8 mouse cellular contexts compared by ENCODE assay signal in the genomic region with DNA sequence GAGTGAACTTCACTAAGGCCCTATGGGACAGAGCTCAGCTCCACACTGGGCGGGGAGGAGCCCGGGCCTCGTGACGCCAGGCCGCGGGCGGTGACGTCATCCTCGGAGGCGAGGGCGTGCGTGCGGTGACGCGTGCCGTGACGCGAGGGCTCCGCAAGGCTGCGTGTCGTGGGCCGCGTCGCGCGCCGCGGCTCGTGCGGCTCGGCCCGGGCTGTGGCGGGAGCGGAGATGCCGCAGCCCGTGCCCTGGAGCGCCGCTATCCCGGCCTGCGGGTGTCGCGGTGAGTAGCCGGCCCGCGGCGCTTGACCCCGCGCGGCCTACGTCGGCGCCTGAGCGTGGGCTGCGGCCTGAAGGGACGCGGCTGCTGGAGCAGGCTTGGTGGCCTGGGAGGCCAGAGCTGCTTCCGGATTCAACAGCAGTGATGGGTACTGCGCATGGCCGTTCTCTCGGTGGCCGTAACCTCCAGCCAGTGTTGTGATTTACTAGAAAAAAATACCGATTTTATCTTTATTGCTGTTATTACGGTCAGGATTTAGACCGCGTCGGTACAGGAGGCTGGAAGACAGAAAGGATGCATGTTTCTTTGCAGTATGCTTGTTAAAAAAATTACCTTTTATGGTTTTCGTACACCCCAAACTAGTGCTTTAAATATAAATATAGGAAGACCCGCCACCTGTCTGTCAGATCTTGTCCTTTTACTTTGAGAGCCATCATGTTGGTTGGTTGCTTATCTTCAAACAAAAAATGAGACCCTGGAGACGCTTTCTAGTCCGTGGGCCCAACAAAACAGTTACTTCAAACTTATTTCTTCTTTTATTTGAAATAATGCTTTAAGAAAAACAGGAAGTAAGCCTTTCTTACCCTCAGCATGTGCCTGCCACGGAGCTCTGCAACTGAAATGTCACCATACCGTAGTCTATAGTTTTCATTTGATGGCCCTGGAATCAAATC. TPM values are rescaled to one million over a fixed set of nuclear protein-coding genes. Genes with fewer than 3 reads are reported as not detected.
DNase-seq lines count a peak whose midpoint lies in the region; ATAC-seq lines count a peak whose summit lies in the region.

Gene E130116L18Rik (minus strand): TSS at position 402 of the 951 bp plus-strand sequence.

- peak within 1 kb of the TSS; percentile 90 for H3K9ac ChIP-seq in intestine, embryonic 16.5 days (ENCODE audit: low read depth, low read length)

- 2% methylated on average over 72 of the region's 72 CpGs for WGBS in intestine, embryonic 16.5 days

- peak; percentile 90 to 94 for DNase-seq in adrenal gland, adult 18-20 months (ENCODE audit: low spot score in 2 of 2)
- DNase-seq in embryo, embryonic 10.5 days (ENCODE audit: low spot score) = peak; percentile 86
- DNase-seq in gastrocnemius, postnatal 4 days (ENCODE audit: low spot score in 2 of 2) = peak; percentile 82 to 88
- peak; percentile 92 to 94 for DNase-seq in left cerebral cortex, postnatal 25 days (ENCODE audit: low spot score in 2 of 2)
- DNase-seq in mesoderm, embryonic 11.5 days (ENCODE audit: low read depth, low spot score) = peak; percentile 93
- peak; percentile 94 for DNase-seq in right cerebral cortex, postnatal 25 days
- peak; percentile 78 to 83 for DNase-seq in urinary bladder, postnatal 36 days (ENCODE audit: low spot score in 2 of 2)

- H3K27me3 ChIP-seq in intestine, embryonic 16.5 days (replicated peaks; ENCODE audit: control insufficient read depth, insufficient read depth, low read length) = no peaks in the 10 kb centered on the region

- no peaks in the 10 kb centered on the region for H3K9me3 ChIP-seq in intestine, embryonic 16.5 days (ENCODE audit: control insufficient read depth, low read length)

- peak within 1 kb of the TSS; percentile 89 for H3K27ac ChIP-seq in intestine, embryonic 16.5 days (ENCODE audit: low read length)

- peaks cover 4% of the 10 kb centered on the region for H3K4me1 ChIP-seq in intestine, embryonic 16.5 days (ENCODE audit: control insufficient read depth, insufficient read depth, low read length)

- H3K4me2 ChIP-seq in intestine, embryonic 16.5 days (ENCODE audit: low read depth, low read length) = peak within 1 kb of the TSS; percentile 61

- ATAC-seq in intestine, embryonic 16.5 days = peak; percentile 99

- peak within 1 kb of the TSS; percentile 71 for H3K4me3 ChIP-seq in intestine, embryonic 16.5 days (ENCODE audit: low read length)

- intact Hi-C loops in left cerebral cortex, postnatal 25 days (cut with DNase I) = no loop called here

- H3K36me3 ChIP-seq in intestine, embryonic 16.5 days (ENCODE audit: control insufficient read depth, insufficient read depth, low read length) = no peaks in the 10 kb centered on the region

RNA-seq across cellular contexts. Expression of gene E130116L18Rik, which starts in this region (rescaled TPM):
- not detected for total RNA-seq in adrenal gland, adult 18-20 months (2021)
- not detected for total RNA-seq in gastrocnemius, postnatal 4 days (2021)
- polyA plus RNA-seq in intestine, embryonic 16.5 days (2015; fragmentation: Nextera tagmentation; extraction: Ambion mirVana) = not detected in 2 replicates
- not detected for total RNA-seq in left cerebral cortex, postnatal 25 days (2021)

Comparison
In these comparisons a context has a peak if more than half of its experiments do, and no peak if none do; other contexts are left out.
1. Peak in every context shown above with its lines: DNase-seq, ATAC-seq, H3K4me3 ChIP-seq and H3K27ac ChIP-seq.
2. Peak in DNase-seq in adrenal gland, adult 18-20 months; RNA of the gene not detected or under 1 TPM.
3. Peak in DNase-seq in gastrocnemius, postnatal 4 days; RNA of the gene not detected or under 1 TPM.
4. Peak in ATAC-seq, H3K4me3 ChIP-seq, H3K27ac ChIP-seq, H3K9ac ChIP-seq and H3K4me2 ChIP-seq in intestine, embryonic 16.5 days; RNA of the gene not detected or under 1 TPM.
5. Peak in DNase-seq in left cerebral cortex, postnatal 25 days; RNA of the gene not detected or under 1 TPM.